Mouse (Mus musculus): Measurements from ENCODE around the gene Hist1h3g.

Hist1h3g gene

GRCm38 (mm10) chr13:23535137-23536075 lies at the start of gene Hist1h3g:
TSS of gene Hist1h3g (plus strand) at chr13:23535422.
- DNase-seq (ENCODE audit: low spot score): peak; percentile 61

DNA sequence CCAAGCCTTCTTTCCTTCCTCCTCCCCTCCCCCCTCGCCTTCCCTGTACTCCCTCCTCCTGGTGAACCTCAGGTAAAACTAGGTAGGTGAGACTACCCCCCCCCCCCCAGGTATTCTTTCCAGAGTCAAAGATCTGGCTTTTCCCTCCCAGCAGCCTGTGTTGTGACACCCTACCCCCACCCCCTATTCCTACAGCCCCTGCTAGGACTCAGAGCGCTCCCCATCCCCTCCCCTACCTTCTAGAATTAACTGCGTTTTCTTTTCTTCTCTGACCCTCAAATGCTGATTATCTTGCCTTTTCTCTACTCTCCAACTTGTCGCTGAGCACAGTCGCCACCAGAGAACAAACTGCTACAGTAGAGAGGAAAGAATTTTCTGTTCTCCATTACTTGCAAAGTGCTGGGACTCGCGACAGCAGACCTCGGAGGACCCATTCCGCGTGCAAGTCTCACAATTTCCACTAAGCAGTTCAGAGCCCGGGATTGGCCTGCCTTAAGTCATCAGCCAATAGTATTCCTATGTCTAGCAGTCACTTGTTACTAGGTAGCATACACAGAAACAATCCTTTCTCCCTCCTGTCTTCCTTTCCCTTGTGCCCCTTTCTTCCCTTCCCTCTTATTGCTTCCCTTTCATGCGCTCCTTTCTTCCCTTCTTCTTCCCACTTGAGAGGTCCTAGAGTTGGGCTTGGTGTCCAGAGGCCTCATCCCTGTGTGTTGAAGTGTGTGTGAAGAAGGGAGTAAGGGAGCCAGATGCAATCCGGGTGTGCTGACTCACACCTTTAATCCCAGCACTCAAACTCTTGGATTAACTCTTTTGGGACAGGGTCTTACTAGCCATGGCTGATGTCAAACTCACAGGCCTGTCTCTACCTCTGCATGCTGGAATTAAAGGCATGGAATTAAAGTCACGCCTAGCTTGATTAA lies 46.6 kb upstream of the Hist1h3g start, which contains the start of gene Btn2a2:
Gene Btn2a2, minus strand, starts transcription at position 458 of the 923 bp plus-strand sequence.
- DNase-seq (ENCODE audit: low spot score): peak; percentile 31

- DNase-seq (ENCODE audit: low spot score): no peak
Measured at GRCm38 (mm10) chr13:23490863-23491262, 44.4 kb upstream of the Hist1h3g start.

GRCm38 (mm10) chr13:23491263-23491662 lies 44.0 kb upstream of the Hist1h3g start:
- DNase-seq (ENCODE audit: low spot score): no peak

DNA sequence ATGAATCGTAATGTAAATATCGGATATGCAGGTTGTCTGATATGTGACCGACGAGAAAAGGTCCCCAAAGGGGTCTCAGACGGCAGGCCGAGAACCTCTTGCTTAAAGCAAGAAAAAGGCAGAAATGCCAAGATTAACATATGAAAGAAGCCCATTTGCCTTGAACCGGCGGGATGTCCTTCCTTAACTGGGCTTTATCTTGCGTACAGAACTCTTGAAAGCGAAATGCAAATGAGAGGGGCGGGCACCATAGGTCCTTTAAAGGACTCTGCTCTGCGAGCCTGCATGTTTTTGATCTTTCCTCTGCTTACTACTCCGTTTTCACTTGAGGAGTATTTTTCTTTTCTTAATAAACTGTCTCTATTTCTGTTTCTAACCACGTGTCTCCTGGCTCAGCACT lies 43.2 kb upstream of the Hist1h3g start:
- no peak for DNase-seq (ENCODE audit: low spot score)

DNA sequence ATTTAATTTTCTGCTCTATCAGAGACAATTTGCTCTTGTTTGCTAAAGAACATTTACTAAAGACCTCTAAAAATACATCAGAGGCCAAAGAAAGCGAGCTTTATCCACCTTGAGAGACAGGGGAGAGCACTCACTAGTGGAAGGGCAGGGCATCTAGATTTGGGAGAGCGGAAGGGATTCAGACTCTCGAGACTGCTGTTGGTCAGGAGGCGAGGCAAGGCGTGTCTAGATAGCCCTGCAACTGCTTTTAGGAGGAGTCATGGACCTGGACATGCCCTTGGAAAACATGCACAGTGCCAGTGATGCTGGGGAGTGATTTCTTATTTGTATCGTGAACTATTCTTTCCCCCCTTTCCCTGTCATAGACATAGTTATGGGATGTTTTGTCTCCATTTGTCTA lies 39.7 kb upstream of the Hist1h3g start:
- no peak for DNase-seq (ENCODE audit: low spot score)

- DNase-seq (ENCODE audit: low spot score): no peak
Measured at GRCm38 (mm10) chr13:23497656-23498321, 37.4 kb upstream of the Hist1h3g start.

DNA sequence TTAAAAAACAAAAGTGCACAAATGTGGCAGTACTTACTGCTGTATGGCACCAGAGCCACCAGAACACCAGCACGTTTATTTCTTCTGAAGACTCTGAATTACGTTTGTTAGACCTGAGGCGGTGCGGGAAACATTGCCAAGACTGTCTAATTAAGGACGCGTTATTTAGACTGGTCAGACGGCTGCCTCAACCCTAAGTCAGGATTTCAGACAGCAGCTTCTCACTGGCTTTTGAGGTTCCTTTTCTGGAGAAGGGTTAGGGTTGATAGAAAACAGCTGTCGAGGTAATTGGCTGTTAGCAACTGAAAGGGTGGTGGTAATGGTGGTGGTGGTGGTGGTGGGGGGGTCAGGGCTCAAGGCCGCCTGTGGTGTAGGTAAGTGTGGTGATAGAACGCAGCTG lies 36.6 kb upstream of the Hist1h3g start:
- no peak for DNase-seq (ENCODE audit: low spot score)

DNA sequence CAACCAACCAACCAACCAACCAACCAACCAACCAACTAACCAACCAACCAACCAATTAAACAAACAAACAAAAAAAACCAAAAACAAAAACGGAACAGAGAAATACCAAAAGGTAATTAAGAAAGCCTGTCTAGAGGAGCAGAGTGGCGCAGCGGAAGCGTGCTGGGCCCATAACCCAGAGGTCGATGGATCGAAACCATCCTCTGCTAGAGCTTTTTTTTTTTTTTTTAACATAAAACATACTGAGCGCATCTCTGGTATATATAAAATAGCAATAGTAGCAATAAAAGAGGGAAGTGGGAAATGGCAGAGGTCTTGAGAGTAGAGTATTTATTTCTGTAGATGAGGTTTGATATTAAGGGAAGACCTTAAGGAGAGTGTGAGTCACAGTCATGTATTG lies 35.3 kb upstream of the Hist1h3g start:
- DNase-seq (ENCODE audit: low spot score): no peak

GRCm38 (mm10) chr13:23500424-23501200 lies 34.6 kb upstream of the Hist1h3g start:
- DNase-seq (ENCODE audit: low spot score): no peak

GRCm38 (mm10) chr13:23501511-23501910 lies 33.7 kb upstream of the Hist1h3g start:
- DNase-seq (ENCODE audit: low spot score): no peak

GRCm38 (mm10) chr13:23502031-23502567 lies 33.1 kb upstream of the Hist1h3g start:
- no peak for DNase-seq (ENCODE audit: low spot score)

GRCm38 (mm10) chr13:23502916-23503315 lies 32.3 kb upstream of the Hist1h3g start:
- no peak for DNase-seq (ENCODE audit: low spot score)

- DNase-seq (ENCODE audit: low spot score): peak; percentile 35
Measured at GRCm38 (mm10) chr13:23503797-23504196, 31.4 kb upstream of the Hist1h3g start.

- no peak for DNase-seq (ENCODE audit: low spot score)
Measured at GRCm38 (mm10) chr13:23505662-23506345, 29.4 kb upstream of the Hist1h3g start.

DNA sequence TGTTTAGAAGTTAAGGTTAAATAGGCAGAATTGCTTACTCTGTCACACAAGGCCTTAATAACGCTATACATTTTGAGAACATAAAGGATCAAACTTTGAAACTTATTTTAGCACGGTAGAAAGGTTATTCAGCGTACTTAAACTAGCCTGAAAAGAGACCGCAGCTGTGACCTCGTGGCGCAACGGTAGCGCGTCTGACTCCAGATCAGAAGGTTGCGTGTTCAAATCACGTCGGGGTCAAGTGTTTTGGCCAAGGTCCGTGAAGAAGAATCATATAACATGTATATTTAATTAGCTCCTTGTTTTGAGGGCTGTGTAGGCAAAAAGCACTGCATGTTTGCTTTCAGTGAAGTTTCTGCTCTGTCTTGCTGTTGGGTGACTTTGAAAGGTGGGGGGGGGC lies 28.9 kb upstream of the Hist1h3g start:
- DNase-seq (ENCODE audit: low spot score): no peak

DNA sequence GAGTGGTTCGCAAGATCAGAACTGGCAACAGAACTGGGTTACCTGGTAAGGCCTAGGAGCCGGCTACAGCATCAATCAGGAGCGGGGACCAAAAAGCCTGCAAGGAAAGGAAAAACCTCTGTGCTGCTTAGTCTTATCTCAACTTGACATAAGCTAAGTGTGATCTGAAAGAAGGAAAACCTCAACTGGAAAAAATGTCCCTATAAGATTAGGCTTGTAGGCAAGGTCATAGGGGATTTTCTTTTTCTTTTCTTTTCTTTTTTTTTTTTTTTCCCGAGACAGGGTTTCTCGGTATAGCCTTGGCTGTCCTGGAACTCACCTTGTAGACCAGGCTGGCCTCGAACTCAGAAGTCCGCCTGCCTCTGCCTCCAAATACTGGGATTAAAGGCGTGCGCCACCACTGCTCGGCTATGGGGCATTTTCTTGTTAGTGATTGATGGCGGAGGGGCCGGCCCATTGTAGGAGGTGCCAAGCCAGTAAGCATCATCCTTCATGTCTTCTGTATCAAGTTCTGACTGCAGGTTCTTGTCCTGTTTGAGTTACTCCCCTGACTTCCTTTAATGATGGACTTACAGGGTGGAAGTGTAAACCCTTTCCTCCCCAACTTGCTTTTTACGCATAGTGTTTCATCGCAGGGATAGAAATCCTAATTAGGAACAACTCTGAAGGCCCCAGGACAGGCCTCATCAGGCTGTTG lies 28.3 kb upstream of the Hist1h3g start:
- no peak for DNase-seq (ENCODE audit: low spot score)

DNA sequence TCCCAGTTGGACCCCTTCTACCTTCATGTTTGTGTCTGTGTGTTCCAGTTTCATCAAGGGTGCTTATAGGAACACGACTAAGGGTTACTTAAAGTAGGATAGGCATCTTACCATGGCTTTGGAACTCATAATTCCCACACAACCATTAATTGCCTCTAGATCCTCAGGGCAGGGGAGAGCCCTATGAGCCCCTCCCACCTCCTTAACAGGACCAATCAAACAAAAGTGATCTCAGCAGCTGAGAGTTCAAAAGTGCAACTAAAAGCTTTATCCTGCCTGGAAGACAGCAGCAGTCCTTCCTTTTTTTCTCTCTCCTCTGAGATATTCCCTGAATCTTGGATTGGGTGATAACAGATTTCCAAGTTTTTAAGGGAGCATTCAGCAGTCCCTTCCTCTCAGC lies 25.1 kb upstream of the Hist1h3g start:
- DNase-seq (ENCODE audit: low spot score): no peak

DNA sequence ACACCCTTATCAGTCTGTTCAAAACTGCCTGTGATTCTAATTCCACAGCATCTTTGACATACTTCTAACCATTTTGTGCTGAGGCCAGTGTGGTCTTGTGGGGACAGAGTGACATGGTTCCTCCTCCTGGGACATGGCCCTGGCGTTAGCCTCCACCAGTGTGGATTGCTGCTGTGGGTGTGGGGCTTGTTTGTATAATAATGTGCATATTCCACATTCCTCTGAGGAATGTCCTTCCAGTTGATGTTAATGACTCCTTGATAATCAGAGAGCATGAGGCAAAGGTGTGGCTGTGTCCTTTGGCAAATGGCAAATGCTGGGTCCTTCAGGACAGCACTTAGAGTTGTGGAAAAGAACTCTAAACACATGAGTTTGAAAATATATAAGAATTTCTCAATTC lies 21.7 kb upstream of the Hist1h3g start:
- no peak for DNase-seq (ENCODE audit: low spot score)

- DNase-seq (ENCODE audit: low spot score): no peak
Measured at GRCm38 (mm10) chr13:23515281-23515680, 19.9 kb upstream of the Hist1h3g start.
